Mouse (Mus musculus) MEL (cell line): ENCODE measurements at regions not wholly inside any gene's neighbourhood (a gene's known extent, or its start where the extent isn't known, plus 50 kb on each side); places are given as distances from the start of the nearest gene placed in this dataset.

Experiments
- DNase-seq: peaks from one replicate; pipeline ENCODE4 v3.0.0; 2011; ENCODE audit warnings: low read depth, low spot score
- H3K27ac ChIP-seq: 2 replicates; pipeline ENCODE4 v1.5.1; 2012; ENCODE audit warnings: low read depth, mild to moderate bottlenecking, control low read depth, low read length, moderate library complexity; ENCODE audit not compliant: control insufficient read depth
- H3K27me3 ChIP-seq, 2 experiments: fragments of 150-350 bp in 1 of 2; sonication (generic) in 1 of 2; 2 replicates each; pipeline ENCODE4 v1.6.1; 2012; ENCODE audit warnings: low read length in 2 of 2, mild to moderate bottlenecking in 2 of 2, improper control_type of control experiment in 1 of 2, moderate library complexity in 1 of 2; ENCODE audit not compliant: insufficient read depth in 2 of 2, control insufficient read depth in 1 of 2
- H3K36me3 ChIP-seq, 2 experiments: 2 replicates each; pipeline ENCODE4 v1.6.1; 2012 to 2014; ENCODE audit warnings: low read length in 2 of 2, improper control_type of control experiment in 1 of 2, inconsistent platforms in 1 of 2, mild to moderate bottlenecking in 1 of 2; ENCODE audit not compliant: insufficient read depth in 2 of 2, control insufficient read depth in 1 of 2
- H3K4me1 ChIP-seq, 2 experiments: fragments of 150-350 bp in 1 of 2; sonication (generic) in 1 of 2; 2 replicates each; pipeline ENCODE4 v1.6.1; 2012; ENCODE audit warnings: low read length in 2 of 2, improper control_type of control experiment in 1 of 2, mild to moderate bottlenecking in 1 of 2; ENCODE audit not compliant: insufficient read depth in 2 of 2, control insufficient read depth in 1 of 2
- H3K4me3 ChIP-seq, 2 experiments: fragments of 150-350 bp in 1 of 2; sonication (generic) in 1 of 2; 2 replicates each; pipeline ENCODE4 v1.5.1; 2012; ENCODE audit warnings: low read depth in 2 of 2, low read length in 2 of 2, mild to moderate bottlenecking in 2 of 2, moderate library complexity in 2 of 2, control low read depth in 1 of 2, improper control_type of control experiment in 1 of 2; ENCODE audit not compliant: control insufficient read depth in 1 of 2, insufficient read depth in 1 of 2
- H3K79me2 ChIP-seq: 2 replicates; pipeline ENCODE4 v1.6.1; 2012; ENCODE audit warnings: mild to moderate bottlenecking, low read length, moderate library complexity; ENCODE audit not compliant: control insufficient read depth, poor library complexity, insufficient read depth
- H3K9ac ChIP-seq: 2 replicates; pipeline ENCODE4 v1.6.1; 2012; ENCODE audit warnings: low read depth, mild to moderate bottlenecking, control low read depth, low read length, moderate library complexity; ENCODE audit not compliant: control insufficient read depth, poor library complexity, severe bottlenecking
- H3K9me3 ChIP-seq: fragments of 150-350 bp; sonication (generic); replicated peaks from 2 replicates; pipeline ENCODE4 v1.6.1; 2012; ENCODE audit warnings: mild to moderate bottlenecking, low read length, improper control_type of control experiment, moderate library complexity; ENCODE audit not compliant: insufficient read depth
- CHD1 ChIP-seq: IDR thresholded peaks from 2 replicates; pipeline ENCODE4 v1.6.1; 2012; ENCODE audit warnings: low read depth, mild to moderate bottlenecking, inconsistent platforms, low read length, improper control_type of control experiment
- CTCF ChIP-seq, 3 experiments: IDR thresholded peaks in 2 of 3; conservative IDR thresholded peaks in 1 of 3; 2 replicates each; pipeline ENCODE4 v1.5.1; 2011 to 2012; ENCODE audit warnings: low read length in 3 of 3, low read depth in 2 of 3, mild to moderate bottlenecking in 2 of 3, improper control_type of control experiment in 1 of 3, inconsistent platforms in 1 of 3, mixed read lengths in 1 of 3, moderate library complexity in 1 of 3; ENCODE audit not compliant: control insufficient read depth in 1 of 3, insufficient read depth in 1 of 3, poor library complexity in 1 of 3, severe bottlenecking in 1 of 3
- ELF1 ChIP-seq: IDR thresholded peaks from 2 replicates; pipeline ENCODE4 v1.6.1; 2014; ENCODE audit warnings: low read depth, mild to moderate bottlenecking, inconsistent platforms, low read length, improper control_type of control experiment, moderate library complexity
- EP300 ChIP-seq, 2 experiments: IDR thresholded peaks; 2 replicates each; pipeline ENCODE4 v1.6.1; 2011; ENCODE audit warnings: improper control_type of control experiment in 2 of 2, low read length in 2 of 2, low read depth in 1 of 2, mild to moderate bottlenecking in 1 of 2
- ETS1 ChIP-seq: IDR thresholded peaks from 2 replicates; pipeline ENCODE4 v1.6.1; 2012; ENCODE audit warnings: low read depth, mild to moderate bottlenecking, inconsistent platforms, low read length, improper control_type of control experiment, moderate library complexity
- GABPA ChIP-seq: IDR thresholded peaks from 2 replicates; pipeline ENCODE4 v1.6.1; 2012; ENCODE audit warnings: low read depth, mild to moderate bottlenecking, inconsistent platforms, low read length, improper control_type of control experiment, moderate library complexity
- GATA1 ChIP-seq: IDR thresholded peaks from 2 replicates; pipeline ENCODE4 v1.6.1; 2011; ENCODE audit warnings: low read depth, low read length, improper control_type of control experiment
- JUND ChIP-seq: IDR thresholded peaks from 2 replicates; pipeline ENCODE4 v1.6.1; 2011; ENCODE audit warnings: low read depth, mild to moderate bottlenecking, improper control_type of control experiment, low read length
- MEF2A ChIP-seq: IDR thresholded peaks from 2 replicates; pipeline ENCODE4 v1.6.1; 2014; ENCODE audit warnings: low read depth, mild to moderate bottlenecking, inconsistent platforms, low read length, improper control_type of control experiment; ENCODE audit not compliant: poor library complexity, insufficient replicate concordance, severe bottlenecking; ENCODE audit errors: extremely low read depth
- MYC ChIP-seq: IDR thresholded peaks from 2 replicates; pipeline ENCODE4 v1.6.1; 2011; ENCODE audit warnings: low read depth, mild to moderate bottlenecking, low read length, improper control_type of control experiment, moderate library complexity
- NRF1 ChIP-seq: IDR thresholded peaks from 2 replicates; pipeline ENCODE4 v1.6.1; 2014; ENCODE audit warnings: low read depth, mild to moderate bottlenecking, inconsistent platforms, low read length, improper control_type of control experiment, moderate library complexity; ENCODE audit not compliant: poor library complexity, insufficient read depth, severe bottlenecking
- POLR2AphosphoS5 ChIP-seq: IDR thresholded peaks from 2 replicates; pipeline ENCODE4 v1.6.1; 2012; ENCODE audit warnings: low read depth, borderline replicate concordance, mild to moderate bottlenecking, inconsistent platforms, low read length, moderate library complexity, mixed read lengths
- RAD21 ChIP-seq: IDR thresholded peaks from 2 replicates; pipeline ENCODE4 v1.6.1; 2011; ENCODE audit warnings: mild to moderate bottlenecking, low read depth, low read length, improper control_type of control experiment
- SMC3 ChIP-seq: IDR thresholded peaks from 2 replicates; pipeline ENCODE4 v1.6.1; 2011; ENCODE audit warnings: low read depth, low read length, improper control_type of control experiment
- TBP ChIP-seq: IDR thresholded peaks from 2 replicates; pipeline ENCODE4 v1.8.0; 2011; ENCODE audit warnings: low read depth, low read length, improper control_type of control experiment
- TCF12 ChIP-seq: IDR thresholded peaks from 2 replicates; pipeline ENCODE4 v1.6.1; 2014; ENCODE audit warnings: low read depth, mild to moderate bottlenecking, inconsistent platforms, low read length, improper control_type of control experiment, moderate library complexity
- UBTF ChIP-seq: IDR thresholded peaks from 2 replicates; pipeline ENCODE4 v1.6.1; 2012; ENCODE audit warnings: low read depth, mild to moderate bottlenecking, inconsistent platforms, low read length, improper control_type of control experiment, moderate library complexity, borderline replicate concordance; ENCODE audit not compliant: insufficient read depth
- USF1 ChIP-seq: IDR thresholded peaks from 2 replicates; pipeline ENCODE4 v1.6.1; 2014; ENCODE audit warnings: low read depth, mild to moderate bottlenecking, inconsistent platforms, low read length, improper control_type of control experiment, moderate library complexity
- USF2 ChIP-seq, 2 experiments: IDR thresholded peaks; 2 replicates each; pipeline ENCODE4 v1.6.1; 2011 to 2012; ENCODE audit warnings: improper control_type of control experiment in 2 of 2, low read length in 2 of 2, borderline replicate concordance in 1 of 2, inconsistent platforms in 1 of 2, low read depth in 1 of 2, mild to moderate bottlenecking in 1 of 2; ENCODE audit not compliant: insufficient read depth in 1 of 2
- ZKSCAN1 ChIP-seq: IDR thresholded peaks from 2 replicates; pipeline ENCODE4 v1.6.1; 2012; ENCODE audit warnings: low read depth, mild to moderate bottlenecking, inconsistent platforms, low read length, improper control_type of control experiment, moderate library complexity
- ZMIZ1 ChIP-seq: IDR thresholded peaks from 2 replicates; pipeline ENCODE4 v1.6.1; 2012; ENCODE audit warnings: low read depth, mild to moderate bottlenecking, inconsistent platforms, low read length, improper control_type of control experiment, moderate library complexity
- ZNF384 ChIP-seq: IDR thresholded peaks from 2 replicates; pipeline ENCODE4 v1.6.1; 2012; ENCODE audit warnings: low read depth, mild to moderate bottlenecking, inconsistent platforms, low read length, improper control_type of control experiment

DNA sequence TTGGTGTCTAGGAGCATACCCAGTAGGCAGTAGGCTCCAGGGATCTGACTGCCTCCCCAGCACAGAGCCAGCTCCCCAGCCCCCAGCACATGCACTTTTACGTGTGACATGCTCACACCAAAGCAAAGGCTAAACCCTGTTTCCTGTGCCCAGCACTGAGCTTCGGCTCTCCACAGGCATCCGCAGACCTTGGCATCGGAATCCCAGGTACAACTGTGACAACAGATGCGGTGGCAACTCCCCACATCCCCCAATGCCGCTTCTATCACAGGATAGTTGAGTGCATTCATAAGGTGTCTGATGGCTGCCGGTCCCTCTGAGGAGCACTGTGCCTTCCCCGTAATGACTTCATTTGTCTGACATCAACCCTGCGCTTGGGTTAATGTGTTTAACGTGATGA is 440.9 kb downstream of the Ptpru start:
- Histone ChIP-seq H3K27ac (no peak overlapping the region), H3K4me1 (no peaks in the 10 kb centered on the region), H3K79me2 (no peaks in the 10 kb centered on the region), H3K36me3 (no peaks in the 10 kb centered on the region), H3K4me3 (no peak overlapping the region), H3K9me3 (no peaks in the 10 kb centered on the region), H3K27me3 (no peaks in the 10 kb centered on the region), H3K9ac (no peak overlapping the region)
- TF ChIP-seq EP300 (IDR thresholded peaks at IDR 0.05; ENCODE audit: low read depth in 1 of 2, low read length in 2 of 2), result no peak
- no peak for TF ChIP-seq GABPA
- no peak for TF ChIP-seq MYC
- no peak for TF ChIP-seq GATA1
- TF ChIP-seq ETS1, result no peak
- TF ChIP-seq MEF2A, result no peak
- no peak for TF ChIP-seq CHD1
- TF ChIP-seq ZKSCAN1, result no peak
- no peak for TF ChIP-seq NRF1
- no peak for TF ChIP-seq TCF12
- TF ChIP-seq JUND, result no peak
- TF ChIP-seq TBP, result no peak
- no peak for TF ChIP-seq CTCF (IDR thresholded peaks at IDR 0.05 in 2 of 3, conservative IDR thresholded peaks at IDR 0.05 in 1 of 3; ENCODE audit: control insufficient read depth in 1 of 3, insufficient read depth in 1 of 3, low read depth in 2 of 3, low read length in 3 of 3, poor library complexity in 1 of 3, severe bottlenecking in 1 of 3)
- no peak for TF ChIP-seq USF1
- TF ChIP-seq USF2 (IDR thresholded peaks at IDR 0.05; ENCODE audit: borderline replicate concordance in 1 of 2, insufficient read depth in 1 of 2, low read depth in 1 of 2, low read length in 2 of 2), result no peak
- no peak for DNase-seq

DNA sequence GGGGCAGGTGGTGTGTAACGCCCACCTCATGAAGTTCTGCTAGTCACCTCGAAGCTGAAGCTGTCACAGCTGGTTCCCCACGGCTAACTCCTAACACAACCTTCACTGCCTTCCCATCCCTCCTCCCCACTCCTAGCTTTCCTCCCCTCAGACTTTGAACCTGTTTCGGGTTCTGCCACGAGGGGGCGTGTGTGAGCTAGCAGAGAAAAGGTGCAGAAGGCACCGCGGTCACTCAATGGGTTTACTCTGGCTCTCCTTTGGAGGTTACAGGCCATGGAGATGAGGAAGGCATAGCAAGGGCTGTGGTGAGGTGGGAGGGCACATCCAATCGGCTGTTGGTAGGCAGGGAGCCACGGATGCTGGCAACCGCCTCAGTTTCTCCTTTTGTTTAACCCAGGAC is 437.3 kb downstream of the Ptpru start:
- no peak overlapping the region for H3K9ac ChIP-seq
- TF ChIP-seq MEF2A, result no peak
- TF ChIP-seq CHD1, result no peak
- TF ChIP-seq RAD21, result no peak
- TF ChIP-seq TBP, result no peak
- TF ChIP-seq ELF1, result no peak
- TF ChIP-seq UBTF, result no peak
- TF ChIP-seq POLR2AphosphoS5, result no peak
- TF ChIP-seq ETS1, result no peak
- TF ChIP-seq ZMIZ1, result no peak
- TF ChIP-seq ZNF384, result no peak
- no peak for TF ChIP-seq SMC3
- TF ChIP-seq, all 39 proteins: peak for 0

More for the DNA sequence above, 437.3 kb downstream of the Ptpru start:
- Histone ChIP-seq H3K79me2 (no peaks in the 10 kb centered on the region), H3K27ac (no peak overlapping the region), H3K27me3 (no peaks in the 10 kb centered on the region), H3K9me3 (no peaks in the 10 kb centered on the region), H3K4me3 (no peak overlapping the region), H3K4me1 (no peaks in the 10 kb centered on the region), H3K36me3 (no peaks in the 10 kb centered on the region)
- DNase-seq, result no peak
